Mouse (Mus musculus) ES-E14 (cell line): ENCODE measurements around the gene Gpr89.

Experiments
- CHD2 ChIP-seq: IDR thresholded peaks from 2 replicates; pipeline ENCODE4 v1.6.1; 2014; ENCODE audit warnings: mild to moderate bottlenecking, low read depth, low read length, inconsistent platforms
- MAFK ChIP-seq: IDR thresholded peaks from 2 replicates; pipeline ENCODE4 v1.6.1; 2014; ENCODE audit warnings: mild to moderate bottlenecking, low read depth, low read length, inconsistent platforms; ENCODE audit not compliant: insufficient read depth
- ZC3H11A ChIP-seq: IDR thresholded peaks from 2 replicates; pipeline ENCODE4 v1.6.1; 2012; ENCODE audit warnings: low read depth, mild to moderate bottlenecking, inconsistent platforms, low read length, borderline replicate concordance

- no peak for TF ChIP-seq MAFK
- TF ChIP-seq CHD2, result no peak
- TF ChIP-seq ZC3H11A, result no peak
Observed at GRCm38 (mm10) chr3:96882061-96882849, 22.9 kb downstream of the Gpr89 start.
